Mouse (Mus musculus) heart, postnatal 0 days (tissue): ENCODE measurements at regions not wholly inside any gene's neighbourhood (a gene's known extent, or its start where the extent isn't known, plus 50 kb on each side); places are given as distances from the start of the nearest gene placed in this dataset.

Experiments used
- CTCF ChIP-seq: IDR thresholded peaks from 2 replicates; pipeline ENCODE4 v1.5.1; 2016; ENCODE audit warnings: antibody characterized with exemption, control low read depth, low read depth
- EP300 ChIP-seq: IDR thresholded peaks from 2 replicates; pipeline ENCODE4 v1.6.1; 2016; ENCODE audit warnings: antibody characterized with exemption, low read depth

- TF ChIP-seq CTCF (no peak), EP300 (no peak)
These were observed 530.6 kb downstream of the Prkd1 start for GRCm38 (mm10) chr12:50118346-50118745.
